Mouse (Mus musculus) liver, embryonic 13.5 days (tissue): Measurements from ENCODE around the gene Tmem110. TPM values are rescaled to one million over a fixed set of nuclear protein-coding genes. Genes with fewer than 3 reads are reported as not detected.

Experiments used
- ATAC-seq: fragments of 200-750 bp; cut with Nextera tagmentation; 2 replicates; pipeline ENCODE4 v1.8.0; 2017; ENCODE audit warnings: low read depth, mild to moderate bottlenecking, moderate number of reproducible peaks, moderate library complexity
- DNase-seq: peaks from one replicate; pipeline ENCODE4 v3.0.0; 2022
- H3K27ac ChIP-seq: fragments of 300-500 bp; sonication (generic); 2 replicates; pipeline ENCODE4 v1.5.1; 2015; ENCODE audit warnings: moderate library complexity, mild to moderate bottlenecking, inconsistent platforms
- H3K27me3 ChIP-seq: fragments of 300-500 bp; sonication (generic); 2 replicates; pipeline ENCODE4 v1.6.1; 2015; ENCODE audit warnings: mild to moderate bottlenecking, inconsistent platforms
- H3K36me3 ChIP-seq: fragments of 300-500 bp; sonication (generic); 2 replicates; pipeline ENCODE4 v1.6.1; 2015; ENCODE audit warnings: mild to moderate bottlenecking, inconsistent platforms
- H3K4me1 ChIP-seq: fragments of 300-500 bp; sonication (generic); replicated peaks from 2 replicates; pipeline ENCODE4 v1.6.1; 2015; ENCODE audit warnings: inconsistent platforms
- H3K4me2 ChIP-seq: fragments of 300-500 bp; sonication (generic); 2 replicates; pipeline ENCODE4 v1.6.1; 2015; ENCODE audit warnings: inconsistent platforms, mild to moderate bottlenecking, moderate library complexity
- H3K4me3 ChIP-seq: fragments of 300-500 bp; sonication (generic); replicated peaks from 2 replicates; pipeline ENCODE4 v1.5.1; 2015; ENCODE audit warnings: mild to moderate bottlenecking, inconsistent platforms
- H3K9ac ChIP-seq: fragments of 300-500 bp; sonication (generic); 2 replicates; pipeline ENCODE4 v1.6.1; 2015; ENCODE audit warnings: mild to moderate bottlenecking, inconsistent platforms
- H3K9me3 ChIP-seq: fragments of 300-500 bp; sonication (generic); replicated peaks from 2 replicates; pipeline ENCODE4 v1.6.1; 2016; ENCODE audit warnings: inconsistent platforms
- WGBS: fragments of 180-500 bp; shearing (Covaris S2); methylation state at CpG from one replicate; pipeline ENCODE4 v1.1.7; 2015; ENCODE audit not compliant: insufficient replicate concordance; 5-methylcytosine and 5-hydroxymethylcytosine counted together
- polyA plus RNA-seq: library from polyadenylated mRNA; unstranded; fragments of >200 nt; fragmentation: Nextera tagmentation; extraction: Ambion mirVana; gene quantifications from 2 replicates; pipeline ENCODE4 v1.2.1, GENCODE M21; 2015

Gene Tmem110
- polyA plus RNA-seq, 1 experiment from 2014 or later: 11.6 TPM

DNA sequence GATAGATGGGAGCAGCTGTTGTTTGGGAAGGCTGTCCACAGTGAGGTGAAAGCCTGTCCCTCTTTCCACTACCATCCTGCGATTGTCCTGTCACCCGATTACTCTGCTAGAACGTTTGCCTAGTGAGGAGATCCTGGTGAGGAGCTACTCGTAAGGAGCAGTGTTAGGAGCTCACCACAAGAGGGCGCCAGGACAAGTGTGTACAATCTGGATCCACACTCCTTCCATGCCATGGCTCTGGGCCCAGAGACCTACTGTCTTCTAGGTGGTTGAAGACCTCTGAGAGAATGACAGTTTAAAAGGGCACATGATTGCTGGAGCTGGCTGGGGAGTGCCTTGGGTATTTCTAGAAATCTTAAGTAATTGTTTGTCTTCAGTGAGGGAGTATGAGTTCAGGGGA, 41.7 kb downstream of the Tmem110 start:
- no peaks in the 10 kb centered on the region for H3K9me3 ChIP-seq
- H3K36me3 ChIP-seq: peaks cover 10% of the 10 kb centered on the region; the same call in 1 of the 2 replicates
- 16% methylated on average over 5 of the region's 5 CpGs for WGBS
- H3K27ac ChIP-seq: no peak overlapping the region
- no peak overlapping the region for H3K4me3 ChIP-seq
- peaks cover 21% of the 10 kb centered on the region for H3K4me1 ChIP-seq
- H3K9ac ChIP-seq: no peak overlapping the region
- ATAC-seq (no peak), DNase-seq (peak; percentile 43)
- no peaks in the 10 kb centered on the region for H3K27me3 ChIP-seq
- H3K4me2 ChIP-seq: no peak overlapping the region

DNA sequence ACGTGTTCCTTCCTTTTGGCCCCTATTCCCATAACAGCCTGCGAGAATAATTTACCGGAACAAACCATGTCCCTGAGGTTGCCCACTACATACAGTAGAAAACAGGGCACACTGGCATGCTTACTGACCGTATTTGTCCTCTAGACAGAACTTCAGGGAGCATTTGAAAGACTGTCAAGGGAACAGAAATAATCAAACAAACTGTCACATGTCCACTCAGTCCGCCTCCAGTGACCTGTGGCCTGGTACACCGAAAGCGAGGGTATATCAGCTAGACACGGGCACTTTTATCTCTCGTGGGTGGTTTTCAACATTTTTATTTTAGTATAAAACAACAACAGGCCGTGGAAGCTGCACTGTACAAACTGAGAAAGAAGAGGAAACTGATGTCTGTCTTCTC, 43.4 kb downstream of the Tmem110 start:
- no peaks in the 10 kb centered on the region for H3K27me3 ChIP-seq
- H3K4me2 ChIP-seq: no peak overlapping the region
- H3K27ac ChIP-seq: peak overlapping the region; percentile 60
- H3K4me1 ChIP-seq: peaks cover 20% of the 10 kb centered on the region
- no peak for ATAC-seq
- no peak overlapping the region for H3K4me3 ChIP-seq
- peaks cover 15% of the 10 kb centered on the region; the same call in 1 of the 2 replicates for H3K36me3 ChIP-seq
- no peaks in the 10 kb centered on the region for H3K9me3 ChIP-seq
- WGBS: 63% methylated on average over 10 of the region's 10 CpGs
- no peak overlapping the region for H3K9ac ChIP-seq
- DNase-seq: no peak

DNA sequence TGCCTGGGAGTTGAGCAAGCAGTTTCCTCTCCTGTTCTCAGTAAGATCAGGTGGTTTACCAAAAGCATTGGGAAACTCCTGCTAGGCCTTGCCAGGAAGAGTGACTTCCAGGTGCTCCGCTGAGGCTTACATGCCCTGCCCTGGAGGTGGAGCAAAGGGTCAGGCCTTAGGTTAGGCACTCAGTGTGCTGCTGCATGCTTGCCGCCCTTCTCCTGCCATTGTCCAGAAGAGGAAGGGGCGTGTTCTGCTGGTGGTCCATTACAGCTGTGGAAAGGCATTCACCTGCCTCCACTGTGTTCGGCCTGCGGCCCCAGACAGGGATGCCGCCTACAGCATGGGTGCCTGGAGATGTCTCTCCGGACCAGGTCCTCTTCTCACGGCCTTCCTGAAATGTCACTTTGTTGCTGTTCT, 44.0 kb downstream of the Tmem110 start:
- Histone ChIP-seq H3K9ac (no peak overlapping the region), H3K27ac (peak overlapping the region; percentile 60), H3K4me3 (no peak overlapping the region), H3K9me3 (no peaks in the 10 kb centered on the region), H3K27me3 (no peaks in the 10 kb centered on the region), H3K36me3 (peaks cover 21% of the 10 kb centered on the region), H3K4me1 (peaks cover 26% of the 10 kb centered on the region), H3K4me2 (no peak overlapping the region)
- 64% methylated on average over 8 of the region's 8 CpGs for WGBS
- DNase-seq: no peak
- ATAC-seq: no peak; the same call in 1 of the 2 replicates

DNA sequence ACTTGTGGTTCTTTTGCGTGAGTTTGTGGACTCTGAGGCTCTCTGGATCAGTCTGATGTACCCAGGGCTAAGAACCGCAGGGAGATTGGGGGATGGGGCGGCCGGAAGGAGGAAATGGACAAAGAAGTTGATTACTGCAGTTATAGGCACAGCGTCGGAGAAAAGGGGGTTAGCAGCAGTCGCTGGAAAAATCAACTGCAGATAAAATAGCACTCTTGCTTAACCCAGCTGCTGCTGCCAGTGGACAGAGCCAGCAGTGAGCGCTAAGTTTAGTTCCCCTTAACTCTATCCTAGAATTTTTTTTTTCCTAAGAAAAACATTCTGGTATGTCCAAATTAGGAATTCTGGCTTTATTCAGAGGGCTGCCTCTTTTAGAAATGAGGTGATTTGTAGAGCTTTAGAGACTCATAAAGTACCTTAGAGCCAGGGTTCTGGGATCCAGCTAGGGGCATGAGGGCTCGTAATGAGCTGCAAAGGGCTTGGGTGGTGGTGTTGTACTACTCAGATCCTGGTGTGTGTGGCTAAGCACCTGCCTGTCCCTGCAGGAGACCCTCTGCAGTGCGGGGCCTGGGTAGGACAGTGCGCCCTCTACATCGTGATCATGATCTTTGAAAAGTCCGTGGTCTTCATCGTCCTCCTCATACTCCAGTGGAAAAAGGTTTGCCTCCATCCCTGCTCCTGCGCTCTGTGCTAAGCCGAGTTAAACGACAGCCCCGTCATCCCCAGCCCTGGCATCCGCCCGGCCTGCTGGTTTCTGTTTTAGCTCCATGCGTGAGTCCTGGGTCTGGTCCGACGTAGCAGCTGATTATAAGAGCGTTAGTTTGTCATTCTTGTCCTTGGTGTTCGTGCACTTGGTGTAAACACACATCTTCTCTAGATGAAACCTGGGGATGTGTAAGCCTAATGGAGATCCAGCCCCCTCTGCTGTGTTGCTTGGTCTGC, 45.1 kb downstream of the Tmem110 start:
- Histone ChIP-seq H3K4me2 (no peak overlapping the region), H3K4me3 (no peak overlapping the region), H3K4me1 (peaks cover 36% of the 10 kb centered on the region), H3K27ac (peak overlapping the region; percentile 60), H3K9me3 (no peaks in the 10 kb centered on the region), H3K36me3 (peaks cover 23% of the 10 kb centered on the region), H3K9ac (no peak overlapping the region), H3K27me3 (no peaks in the 10 kb centered on the region)
- DNase-seq: no peak
- ATAC-seq: no peak
- 63% methylated on average over 25 of the region's 25 CpGs for WGBS

DNA sequence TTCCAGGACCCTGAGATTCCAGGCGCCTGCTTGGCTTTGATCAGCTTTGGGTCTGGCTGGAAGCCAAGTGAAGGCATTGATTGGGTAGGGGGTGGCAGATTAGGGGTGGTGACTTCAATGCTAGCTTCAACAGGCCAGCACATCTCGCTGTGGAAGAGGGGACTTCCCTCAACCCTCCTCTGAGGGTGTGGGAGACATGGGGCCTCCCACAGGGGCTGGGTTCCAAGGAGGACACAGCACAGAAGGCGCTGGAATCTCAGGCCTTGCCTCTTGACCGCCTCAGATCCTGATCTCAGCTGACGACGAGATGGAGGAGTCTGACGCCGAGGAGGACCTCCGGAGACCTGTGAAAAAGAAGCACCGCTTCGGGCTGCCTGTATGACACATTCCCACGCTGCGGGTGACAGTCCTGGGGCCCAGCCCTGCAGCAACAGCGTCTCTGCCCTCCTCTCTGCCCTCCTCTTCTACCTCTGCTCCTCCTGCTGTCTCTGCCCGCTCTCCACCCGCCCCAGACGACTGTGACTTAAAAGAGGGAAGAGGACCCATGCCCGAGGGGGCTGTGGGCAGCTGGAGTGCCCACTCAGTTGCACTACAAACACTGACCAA, 48.8 kb downstream of the Tmem110 start:
- H3K27me3 ChIP-seq: no peaks in the 10 kb centered on the region

DNA sequence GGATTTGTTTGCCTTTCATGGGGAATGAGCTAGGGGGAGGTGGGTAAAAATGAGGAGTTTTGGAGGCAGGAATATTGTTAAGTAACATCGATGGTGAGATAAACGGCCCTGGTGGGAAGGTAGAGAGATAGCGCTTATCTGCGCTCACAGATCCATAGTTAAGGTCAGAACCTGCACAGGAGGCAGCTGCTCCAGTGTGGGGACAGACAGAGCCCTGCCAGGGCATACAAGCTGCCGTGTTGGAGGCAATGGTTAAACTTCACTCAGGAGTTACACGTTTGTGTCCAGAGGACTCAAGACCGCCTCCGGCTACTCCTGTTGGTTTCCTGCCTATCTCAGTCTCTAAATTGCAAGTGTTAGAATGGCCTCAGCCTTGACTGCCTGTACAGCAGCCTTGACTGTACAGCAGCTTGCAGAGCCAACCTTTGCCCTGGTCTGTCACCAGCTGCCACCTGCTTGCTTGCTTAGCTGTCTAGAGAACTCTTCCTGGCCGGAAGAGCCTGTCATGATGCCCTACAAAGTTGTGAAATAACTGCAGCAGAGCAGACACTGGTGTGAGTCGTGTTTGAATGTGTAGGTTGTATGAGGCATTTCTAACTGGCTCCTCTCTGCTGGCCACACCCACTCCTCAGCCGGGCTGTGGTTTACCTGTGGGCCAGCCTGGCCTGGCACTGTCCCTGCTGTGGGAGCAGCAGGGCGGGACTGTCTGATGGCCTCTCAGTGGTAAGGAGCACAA, 49.9 kb downstream of the Tmem110 start:
- H3K36me3 ChIP-seq: peaks cover 24% of the 10 kb centered on the region
- no peaks in the 10 kb centered on the region for H3K27me3 ChIP-seq
- no peak overlapping the region for H3K9ac ChIP-seq
- ATAC-seq (peak; percentile 63), DNase-seq (no peak)
- H3K4me1 ChIP-seq: peaks cover 45% of the 10 kb centered on the region
- H3K4me2 ChIP-seq: no peak overlapping the region
- WGBS: 41% methylated on average over 12 of the region's 12 CpGs
- no peak overlapping the region for H3K4me3 ChIP-seq
- peak overlapping the region; percentile 77 for H3K27ac ChIP-seq
- no peaks in the 10 kb centered on the region for H3K9me3 ChIP-seq

More for the DNA sequence above, 48.8 kb downstream of the Tmem110 start:
- Histone ChIP-seq H3K9me3 (no peaks in the 10 kb centered on the region), H3K27ac (peak overlapping the region; percentile 69), H3K9ac (0 out of 2 replicates have a peak overlapping the region, but pooled peaks have one; percentile 3), H3K36me3 (peaks cover 24% of the 10 kb centered on the region), H3K4me1 (peaks cover 43% of the 10 kb centered on the region), H3K4me2 (no peak overlapping the region), H3K4me3 (no peak overlapping the region)
- WGBS: 68% methylated on average over 18 of the region's 18 CpGs
- DNase-seq (no peak), ATAC-seq (no peak)

DNA sequence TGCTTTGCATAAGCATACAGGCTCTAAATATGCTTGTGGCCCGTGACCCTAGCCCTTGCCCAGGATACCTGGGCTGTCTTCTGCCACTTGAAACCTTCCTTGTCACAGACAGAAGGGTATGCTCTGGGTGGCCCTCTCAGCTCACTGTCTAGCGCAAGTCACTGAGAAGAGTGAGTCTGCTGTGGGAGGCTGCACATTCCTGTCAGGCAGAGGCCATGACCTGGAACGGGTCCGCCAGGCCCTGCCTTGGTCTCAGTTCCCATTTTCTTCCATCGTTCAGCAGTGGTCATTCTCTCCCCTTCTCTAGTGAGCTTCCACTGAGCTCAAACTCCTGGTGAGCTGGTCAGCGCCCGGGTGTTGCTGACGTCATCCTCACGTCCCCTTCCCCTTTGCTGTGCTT, 50.6 kb downstream of the Tmem110 start:
- Histone ChIP-seq H3K36me3 (peaks cover 24% of the 10 kb centered on the region), H3K4me3 (no peak overlapping the region), H3K27me3 (no peaks in the 10 kb centered on the region), H3K9ac (no peak overlapping the region), H3K4me2 (no peak overlapping the region), H3K27ac (peak overlapping the region; percentile 77), H3K4me1 (peaks cover 46% of the 10 kb centered on the region), H3K9me3 (no peaks in the 10 kb centered on the region)
- ATAC-seq (no peak), DNase-seq (no peak)
- 62% methylated on average over 9 of the region's 9 CpGs for WGBS

DNA sequence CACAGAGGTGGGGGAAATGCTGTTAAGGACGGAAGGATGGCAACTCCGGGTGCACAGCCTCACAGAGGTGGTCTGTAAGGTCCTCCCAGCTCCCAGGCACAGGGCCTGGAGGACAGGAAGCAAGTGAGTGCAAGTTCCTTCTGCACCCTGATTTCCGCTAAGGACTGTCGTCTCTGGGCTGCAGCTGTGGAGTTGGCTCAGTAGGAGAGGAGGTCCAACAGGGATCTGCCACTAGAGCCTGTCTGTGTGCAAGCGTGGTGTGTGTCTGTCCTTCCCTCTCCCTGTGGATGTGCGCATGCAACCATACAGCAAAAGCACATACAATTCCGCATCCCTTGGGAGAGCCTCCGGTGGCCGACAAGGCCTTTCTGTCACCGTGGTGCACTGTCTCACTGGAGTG, 51.1 kb downstream of the Tmem110 start:
- H3K27ac ChIP-seq: peak overlapping the region; percentile 77
- 82% methylated on average over 10 of the region's 10 CpGs for WGBS

DNA sequence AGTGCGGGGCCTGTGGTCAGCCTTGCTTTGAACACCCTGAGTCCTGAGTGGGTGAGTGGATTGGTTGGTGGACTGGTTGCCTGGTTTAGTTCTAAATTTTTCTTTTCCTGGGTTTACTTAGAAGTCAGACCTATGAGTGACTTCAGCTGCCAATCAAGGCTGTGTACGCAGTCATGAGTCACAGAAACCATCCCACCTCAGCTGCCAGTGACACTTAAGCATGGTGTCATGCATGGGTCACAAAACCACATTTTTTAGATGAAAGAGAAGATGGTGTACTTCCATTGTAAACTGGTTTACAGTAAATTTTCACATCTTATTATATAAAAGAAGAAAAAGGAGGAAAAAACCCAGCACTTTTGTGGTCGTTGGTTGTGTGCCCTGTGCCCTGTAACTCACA, 52.4 kb downstream of the Tmem110 start:
- DNase-seq (no peak), ATAC-seq (no peak)
- no peak overlapping the region for H3K27ac ChIP-seq
- no peaks in the 10 kb centered on the region for H3K9me3 ChIP-seq
- no peak overlapping the region for H3K9ac ChIP-seq
- H3K4me1 ChIP-seq: peaks cover 50% of the 10 kb centered on the region
- H3K27me3 ChIP-seq: no peaks in the 10 kb centered on the region
- 78% methylated on average over 3 of the region's 3 CpGs for WGBS
- no peak overlapping the region for H3K4me2 ChIP-seq
- H3K4me3 ChIP-seq: no peak overlapping the region
- H3K36me3 ChIP-seq: peaks cover 16% of the 10 kb centered on the region

More for the DNA sequence above, 51.1 kb downstream of the Tmem110 start:
- peaks cover 46% of the 10 kb centered on the region for H3K4me1 ChIP-seq
- H3K4me3 ChIP-seq: no peak overlapping the region
- no peak overlapping the region for H3K4me2 ChIP-seq
- no peak overlapping the region for H3K9ac ChIP-seq
- H3K9me3 ChIP-seq: no peaks in the 10 kb centered on the region
- H3K36me3 ChIP-seq: peaks cover 20% of the 10 kb centered on the region
- no peaks in the 10 kb centered on the region for H3K27me3 ChIP-seq
- ATAC-seq (no peak), DNase-seq (no peak)

DNA sequence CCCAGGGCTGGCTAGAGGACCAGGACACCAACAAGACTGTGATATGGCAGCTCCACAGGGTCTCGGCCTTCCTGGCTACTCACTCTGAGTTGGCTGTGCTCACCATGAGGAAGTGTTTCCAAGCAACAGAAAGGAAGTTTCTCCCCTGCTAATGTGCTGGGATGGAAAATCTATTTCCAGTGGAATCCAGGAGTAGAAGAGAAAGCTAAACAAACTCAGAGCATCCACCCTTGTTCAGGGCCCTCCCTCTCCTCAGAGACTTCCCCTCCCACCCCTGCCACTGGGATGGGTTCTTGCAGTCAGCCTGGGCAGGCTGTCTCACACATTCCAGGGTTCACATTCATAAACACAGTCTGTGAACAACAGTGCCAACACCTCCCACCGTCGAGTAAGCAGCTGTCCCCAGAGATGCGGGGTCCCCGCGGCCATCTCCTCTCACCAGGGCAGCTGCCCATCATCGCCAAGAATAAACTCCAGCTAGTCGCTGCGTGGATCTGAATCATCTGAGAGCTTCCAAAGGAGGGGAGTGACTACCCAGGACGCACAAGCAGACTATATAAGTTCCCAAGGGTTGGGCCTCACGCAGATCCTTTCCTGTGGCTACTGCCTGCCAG, 53.7 kb downstream of the Tmem110 start, which contains the start of gene Mustn1:
TSS of gene Mustn1 (plus strand) at position 243 of the 614 bp plus-strand sequence.
- 71% methylated on average over 11 of the region's 11 CpGs for WGBS
- Histone ChIP-seq H3K9ac (no peak within 1 kb of the TSS), H3K4me1 (peaks cover 44% of the 10 kb centered on the region), H3K9me3 (no peaks in the 10 kb centered on the region), H3K4me2 (no peak within 1 kb of the TSS), H3K27ac (no peak within 1 kb of the TSS), H3K36me3 (peaks cover 10% of the 10 kb centered on the region), H3K4me3 (no peak within 1 kb of the TSS), H3K27me3 (no peaks in the 10 kb centered on the region)
- no peak for DNase-seq
- no peak for ATAC-seq

DNA sequence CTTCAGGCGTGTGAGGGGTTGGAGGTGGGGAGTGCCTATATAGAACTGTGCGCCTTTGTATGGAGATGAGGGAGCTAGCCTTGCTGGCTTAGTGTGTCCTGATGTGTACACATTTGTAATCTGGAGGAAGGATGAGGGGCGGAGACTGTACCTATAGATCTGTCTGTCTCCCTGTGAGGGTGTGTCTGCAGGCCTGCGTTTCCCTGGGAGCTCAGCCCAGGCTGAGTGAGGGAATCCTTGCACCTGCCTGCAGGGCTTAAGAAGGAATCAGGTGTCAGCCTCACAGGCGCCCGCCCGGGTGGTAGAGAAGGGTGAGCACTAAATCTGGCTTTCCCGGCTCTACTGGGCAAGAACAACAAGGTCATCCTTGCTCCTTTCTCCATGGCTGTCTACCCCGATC, 54.4 kb downstream of the Tmem110 start:
- H3K36me3 ChIP-seq: 0 out of 2 replicates have a peak, but pooled peaks cover 5% of the 10 kb centered on the region
- WGBS: 71% methylated on average over 9 of the region's 9 CpGs
- no peak overlapping the region for H3K9ac ChIP-seq
- H3K4me2 ChIP-seq: no peak overlapping the region
- H3K4me3 ChIP-seq: no peak overlapping the region
- DNase-seq (no peak), ATAC-seq (no peak)
- H3K27ac ChIP-seq: no peak overlapping the region
- no peaks in the 10 kb centered on the region for H3K9me3 ChIP-seq
- peaks cover 37% of the 10 kb centered on the region for H3K4me1 ChIP-seq
- no peaks in the 10 kb centered on the region for H3K27me3 ChIP-seq
